Mouse (Mus musculus) heart, adult 2 months (tissue): ENCODE measurements around the gene Dgkh. TPM values are rescaled to one million over a fixed set of nuclear protein-coding genes. Genes with fewer than 3 reads are reported as not detected.

Experiments used
- DNase-seq, 2 experiments: peaks; one replicate each; pipeline ENCODE4 v3.0.0; 2021
- H3K27ac ChIP-seq: fragments of 200-600 bp; 2 replicates; pipeline ENCODE4 v1.8.1; 2022
- H3K27me3 ChIP-seq: fragments of 200-500 bp; 2 replicates; pipeline ENCODE4 v1.6.1; 2012; ENCODE audit warnings: mild to moderate bottlenecking, low read length, inconsistent platforms, mixed read lengths; ENCODE audit not compliant: control insufficient read depth, insufficient read depth
- H3K36me3 ChIP-seq: fragments of 200-500 bp; 2 replicates; pipeline ENCODE4 v1.6.1; 2012; ENCODE audit warnings: low read length, inconsistent platforms; ENCODE audit not compliant: control insufficient read depth, insufficient read depth
- H3K4me1 ChIP-seq: fragments of 200-500 bp; 2 replicates; pipeline ENCODE4 v1.6.1; 2011; ENCODE audit warnings: low read length; ENCODE audit not compliant: control insufficient read depth, insufficient read depth
- H3K4me3 ChIP-seq: fragments of 200-600 bp; 2 replicates; pipeline ENCODE4 v1.8.1; 2022
- H3K79me2 ChIP-seq: fragments of 200-500 bp; replicated peaks from 2 replicates; pipeline ENCODE4 v1.6.1; 2012; ENCODE audit warnings: mild to moderate bottlenecking, inconsistent platforms, low read length, moderate library complexity, mixed read lengths; ENCODE audit not compliant: control insufficient read depth, insufficient read depth
- H3K9ac ChIP-seq: fragments of 200-500 bp; 2 replicates; pipeline ENCODE4 v1.6.1; 2012; ENCODE audit warnings: low read depth, mild to moderate bottlenecking, control low read depth, inconsistent platforms, low read length, mixed read lengths
- CTCF ChIP-seq: fragments of 200-600 bp; IDR thresholded peaks from 2 replicates; pipeline ENCODE4 v1.8.1; 2022; ENCODE audit warnings: antibody characterized with exemption, mild to moderate bottlenecking, moderate library complexity
- EP300 ChIP-seq: fragments of 200-500 bp; IDR thresholded peaks from 2 replicates; pipeline ENCODE4 v1.6.1; 2011; ENCODE audit warnings: low read depth, low read length, control low read depth; ENCODE audit not compliant: insufficient read depth
- POLR2A ChIP-seq: fragments of 200-500 bp; IDR thresholded peaks from 2 replicates; pipeline ENCODE4 v1.6.1; 2011; ENCODE audit warnings: mild to moderate bottlenecking, low read depth, low read length, control low read depth; ENCODE audit not compliant: insufficient read depth
- WGBS: fragments of 180-500 bp; shearing (Covaris S2); methylation state at CpG from one replicate; pipeline ENCODE4 v1.1.7; 2018; 5-methylcytosine and 5-hydroxymethylcytosine counted together
- intact Hi-C: fragments of 180-260 bp; cut with DNase I; formaldehyde crosslinking; loops from one replicate; pipeline ENCODE4 v1.15.1; 2025
- polyA plus RNA-seq: library from polyadenylated mRNA; depleted of rRNA; stranded (reverse); fragments of >200 nt; gene quantifications from 2 replicates; pipeline ENCODE4 v1.2.3, GENCODE M21; 2012
- total RNA-seq, 2 experiments: library from RNA; stranded (reverse); gene quantifications; 2 replicates each; pipeline ENCODE4 v1.2.3; 2021

Dgkh gene
- total and polyA plus RNA-seq, 3 experiments: 1.1 to 6.3 (median 6.2) TPM

- 26% methylated on average over 4 of the region's 4 CpGs for WGBS
Observed at GRCm38 (mm10) chr14:78684171-78684570, 48.4 kb downstream of the Dgkh start.

GRCm38 (mm10) chr14:78678981-78679380, 53.6 kb downstream of the Dgkh start:
- Histone ChIP-seq H3K4me3 (no peak overlapping the region), H3K27me3 (no peaks in the 10 kb centered on the region), H3K36me3 (peaks cover 4% of the 10 kb centered on the region), H3K4me1 (peaks cover 12% of the 10 kb centered on the region), H3K27ac (peak overlapping the region; percentile 32), H3K79me2 (no peaks in the 10 kb centered on the region; the same call in 1 of the 2 replicates), H3K9ac (no peak overlapping the region)
- TF ChIP-seq CTCF (no peak), EP300 (no peak), POLR2A (no peak)
- DNase-seq: no peak
- intact Hi-C loops: loop anchor here (2.0 kb wide), 1 partner anchor 46 kb away; no protein-coding TSS in a partner anchor
- WGBS: 52% methylated on average over 3 of the region's 3 CpGs

More at GRCm38 (mm10) chr14:78684171-78684570, 48.4 kb downstream of the Dgkh start:
- Histone ChIP-seq H3K27me3 (no peaks in the 10 kb centered on the region), H3K79me2 (no peaks in the 10 kb centered on the region; the same call in 1 of the 2 replicates), H3K36me3 (no peaks in the 10 kb centered on the region; the same call in 1 of the 2 replicates), H3K27ac (no peak overlapping the region), H3K4me1 (peaks cover 11% of the 10 kb centered on the region), H3K4me3 (no peak overlapping the region), H3K9ac (no peak overlapping the region)
- TF ChIP-seq POLR2A (no peak), EP300 (0 out of 2 replicates have a peak, but pooled peaks have one; percentile 6), CTCF (no peak)
- no peak for DNase-seq
- intact Hi-C loops: no loop called here

GRCm38 (mm10) chr14:78677852-78678588, 54.6 kb downstream of the Dgkh start:
- no peaks in the 10 kb centered on the region; the same call in 1 of the 2 replicates for H3K79me2 ChIP-seq
- no peak overlapping the region for H3K9ac ChIP-seq
- peaks cover 4% of the 10 kb centered on the region for H3K36me3 ChIP-seq
- 22% methylated on average over 7 of the region's 7 CpGs for WGBS
- intact Hi-C loops: loop anchor here (2.0 kb wide), 1 partner anchor 47 kb away; no protein-coding TSS in a partner anchor
- no peak overlapping the region for H3K4me3 ChIP-seq
- peaks cover 11% of the 10 kb centered on the region for H3K4me1 ChIP-seq
- H3K27me3 ChIP-seq: no peaks in the 10 kb centered on the region
- DNase-seq: no peak
- peak overlapping the region; percentile 19 for H3K27ac ChIP-seq
- TF ChIP-seq EP300 (no peak), CTCF (no peak), POLR2A (no peak)

- intact Hi-C loops: no loop called here
- H3K4me1 ChIP-seq: peaks cover 11% of the 10 kb centered on the region
- no peak overlapping the region for H3K9ac ChIP-seq
- no peak overlapping the region for H3K27ac ChIP-seq
- H3K79me2 ChIP-seq: peaks cover 2% of the 10 kb centered on the region
- 63% methylated on average over 6 of the region's 6 CpGs for WGBS
- H3K4me3 ChIP-seq: no peak overlapping the region
- no peaks in the 10 kb centered on the region for H3K27me3 ChIP-seq
- no peak for DNase-seq
- peak; percentile 71 for TF ChIP-seq CTCF
- no peak for TF ChIP-seq EP300
- peaks cover 4% of the 10 kb centered on the region for H3K36me3 ChIP-seq
Observed at GRCm38 (mm10) chr14:78676457-78676856, 56.1 kb downstream of the Dgkh start.

- Histone ChIP-seq H3K79me2 (peaks cover 2% of the 10 kb centered on the region), H3K27ac (no peak overlapping the region), H3K4me3 (no peak overlapping the region), H3K27me3 (no peaks in the 10 kb centered on the region), H3K36me3 (peaks cover 4% of the 10 kb centered on the region), H3K9ac (no peak overlapping the region), H3K4me1 (peaks cover 11% of the 10 kb centered on the region)
- 47% methylated on average over 9 of the region's 9 CpGs for WGBS
- DNase-seq: no peak
- TF ChIP-seq EP300: no peak
- TF ChIP-seq CTCF: no peak
- TF ChIP-seq POLR2A: no peak
- intact Hi-C loops: loop anchor here (5.0 kb wide), 1 partner anchor 313 kb away; no protein-coding TSS in a partner anchor
Observed at GRCm38 (mm10) chr14:78674606-78675005, 58.0 kb downstream of the Dgkh start.

GRCm38 (mm10) chr14:78669986-78670385, 62.6 kb downstream of the Dgkh start:
- H3K9ac ChIP-seq: no peak overlapping the region
- H3K27ac ChIP-seq: no peak overlapping the region
- H3K36me3 ChIP-seq: no peaks in the 10 kb centered on the region
- H3K4me3 ChIP-seq: no peak overlapping the region
- peaks cover 2% of the 10 kb centered on the region; the same call in 1 of the 2 replicates for H3K79me2 ChIP-seq
- DNase-seq: no peak
- intact Hi-C loops: loop anchor here (2.0 to 5.0 kb wide), 4 partner anchors 63 to 657 kb away; partner anchors contain the start of genes Dgkh and Vwa8
- WGBS: 70% methylated on average over 10 of the region's 10 CpGs
- peaks cover 7% of the 10 kb centered on the region for H3K4me1 ChIP-seq
- no peaks in the 10 kb centered on the region for H3K27me3 ChIP-seq
- TF ChIP-seq EP300: no peak
- peak; percentile 69 for TF ChIP-seq CTCF
